Mouse (Mus musculus) neural tube, embryonic 15.5 days (tissue): ENCODE measurements around the gene Nfib. TPM values are rescaled to one million over a fixed set of nuclear protein-coding genes. Genes with fewer than 3 reads are reported as not detected.

Source experiments
- ATAC-seq: fragments of 200-750 bp; cut with Nextera tagmentation; 2 replicates; pipeline ENCODE4 v1.8.0; 2017; ENCODE audit warnings: mild to moderate bottlenecking, moderate TSS enrichment, moderate library complexity; ENCODE audit not compliant: low FRiP score
- H3K27ac ChIP-seq: fragments of 300-500 bp; sonication (generic); replicated peaks from 2 replicates; pipeline ENCODE4 v1.5.1; 2015; ENCODE audit warnings: mild to moderate bottlenecking, inconsistent platforms
- H3K27me3 ChIP-seq: fragments of 300-500 bp; sonication (generic); replicated peaks from 2 replicates; pipeline ENCODE4 v1.6.1; 2015; ENCODE audit warnings: inconsistent platforms
- H3K36me3 ChIP-seq: fragments of 300-500 bp; sonication (generic); 2 replicates; pipeline ENCODE4 v1.6.1; 2015; ENCODE audit warnings: inconsistent platforms
- H3K4me1 ChIP-seq: fragments of 300-500 bp; sonication (generic); 2 replicates; pipeline ENCODE4 v1.6.1; 2015; ENCODE audit warnings: inconsistent platforms
- H3K4me2 ChIP-seq: fragments of 300-500 bp; sonication (generic); 2 replicates; pipeline ENCODE4 v1.6.1; 2015; ENCODE audit warnings: inconsistent platforms, mild to moderate bottlenecking, moderate library complexity
- H3K4me3 ChIP-seq: fragments of 300-500 bp; sonication (generic); replicated peaks from 2 replicates; pipeline ENCODE4 v1.5.1; 2015; ENCODE audit warnings: mild to moderate bottlenecking, inconsistent platforms
- H3K9ac ChIP-seq: fragments of 300-500 bp; sonication (generic); replicated peaks from 2 replicates; pipeline ENCODE4 v1.6.1; 2015; ENCODE audit warnings: mild to moderate bottlenecking, inconsistent platforms
- H3K9me3 ChIP-seq: fragments of 300-500 bp; sonication (generic); replicated peaks from 2 replicates; pipeline ENCODE4 v1.6.1; 2016; ENCODE audit warnings: inconsistent platforms
- WGBS: fragments of 180-500 bp; shearing (Covaris S2); methylation state at CpG from one replicate; pipeline ENCODE4 v1.1.7; 2015; ENCODE audit warnings: mixed read lengths; 5-methylcytosine and 5-hydroxymethylcytosine counted together
- polyA plus RNA-seq: library from polyadenylated mRNA; unstranded; fragments of >200 nt; fragmentation: Nextera tagmentation; extraction: Ambion mirVana; gene quantifications from 2 replicates; pipeline ENCODE4 v1.2.1, GENCODE M21; 2015

Nfib gene
- polyA plus RNA-seq, 1 experiment from 2014 or later, result 58.4 TPM

- Histone ChIP-seq H3K27ac (no peak overlapping the region; the same call in 1 of the 2 replicates), H3K27me3 (0 out of 2 replicates have a peak, but pooled peaks cover 5% of the 10 kb centered on the region), H3K4me2 (no peak overlapping the region), H3K36me3 (no peaks in the 10 kb centered on the region), H3K4me3 (no peak overlapping the region), H3K9ac (no peak overlapping the region), H3K9me3 (no peaks in the 10 kb centered on the region), H3K4me1 (peaks cover 22% of the 10 kb centered on the region)
- WGBS, result 30% methylated on average over 2 of the region's 2 CpGs
- ATAC-seq, result no peak
Measured at GRCm38 (mm10) chr4:82706012-82706411, 462 bp upstream of the Nfib start.

DNA sequence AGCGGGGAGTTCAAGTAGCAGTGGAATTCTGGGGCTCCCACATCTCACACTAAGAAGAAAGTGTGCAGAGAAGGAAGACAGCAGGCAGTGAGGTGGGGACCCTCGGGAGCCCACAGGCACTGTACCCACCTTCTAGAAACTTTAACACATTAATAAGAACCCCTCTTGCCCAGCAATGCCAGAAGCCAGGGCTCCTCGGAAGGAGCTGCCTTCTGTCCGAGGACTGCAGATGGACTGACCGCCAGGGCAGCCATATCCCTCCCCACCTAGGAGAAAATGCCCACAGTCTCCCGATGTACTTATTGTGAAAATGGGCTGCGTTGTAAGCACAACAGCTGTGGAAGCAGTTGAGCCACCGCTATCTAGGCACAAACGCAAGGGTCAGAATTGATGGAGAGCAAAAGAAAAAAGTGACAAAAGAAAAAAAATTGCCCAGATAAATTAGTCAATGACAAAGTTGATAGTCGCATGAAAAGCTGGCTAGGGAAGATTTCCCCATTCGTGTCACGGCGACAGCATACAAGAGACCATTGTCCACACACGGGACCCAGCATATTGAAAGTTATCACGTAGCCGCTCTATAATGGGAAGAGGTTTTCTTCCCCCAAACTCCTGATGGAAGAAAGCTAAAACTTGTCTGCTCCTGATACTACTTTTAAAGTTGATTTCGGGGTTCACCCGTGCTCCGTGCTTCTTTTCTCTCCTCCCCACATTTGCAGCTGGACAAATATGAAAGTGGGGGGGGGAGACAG is 1.3 kb downstream of the Nfib start:
- H3K9me3 ChIP-seq, result no peaks in the 10 kb centered on the region
- H3K4me2 ChIP-seq, result peak overlapping the region; percentile 38
- H3K4me3 ChIP-seq, result peak overlapping the region; percentile 3; the same call in 1 of the 2 replicates
- H3K36me3 ChIP-seq, result no peaks in the 10 kb centered on the region
- peaks cover 27% of the 10 kb centered on the region for H3K4me1 ChIP-seq
- 37% methylated on average over 19 of the region's 19 CpGs for WGBS
- no peak for ATAC-seq
- H3K9ac ChIP-seq, result no peak overlapping the region
- peak overlapping the region; percentile 56 for H3K27ac ChIP-seq
- 0 out of 2 replicates have a peak, but pooled peaks cover 5% of the 10 kb centered on the region for H3K27me3 ChIP-seq

DNA sequence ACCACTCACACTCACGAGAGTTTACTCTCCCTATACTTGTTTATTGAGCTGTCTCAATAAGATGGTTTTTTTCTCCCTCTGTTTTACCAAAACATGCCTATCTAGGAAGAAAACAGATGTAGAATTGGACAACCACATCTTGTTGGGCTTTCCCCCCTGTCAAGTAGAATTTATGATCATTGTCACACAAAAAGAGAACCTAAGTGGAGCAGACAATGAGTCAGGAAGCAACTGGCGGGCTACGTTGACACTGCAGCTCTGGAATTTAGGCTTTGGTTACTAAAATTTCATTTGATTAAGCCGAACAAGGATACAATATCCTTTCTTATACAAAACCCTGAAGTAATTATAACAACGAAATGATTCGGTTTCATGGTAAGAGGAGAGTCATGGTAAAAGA is 2.7 kb downstream of the Nfib start:
- Histone ChIP-seq H3K27ac (no peak overlapping the region), H3K9me3 (no peaks in the 10 kb centered on the region), H3K9ac (no peak overlapping the region), H3K4me3 (no peak overlapping the region), H3K36me3 (no peaks in the 10 kb centered on the region), H3K4me1 (peaks cover 27% of the 10 kb centered on the region), H3K27me3 (0 out of 2 replicates have a peak, but pooled peaks cover 5% of the 10 kb centered on the region), H3K4me2 (no peak overlapping the region)
- ATAC-seq, result no peak
- WGBS, result 49% methylated on average over 6 of the region's 6 CpGs

DNA sequence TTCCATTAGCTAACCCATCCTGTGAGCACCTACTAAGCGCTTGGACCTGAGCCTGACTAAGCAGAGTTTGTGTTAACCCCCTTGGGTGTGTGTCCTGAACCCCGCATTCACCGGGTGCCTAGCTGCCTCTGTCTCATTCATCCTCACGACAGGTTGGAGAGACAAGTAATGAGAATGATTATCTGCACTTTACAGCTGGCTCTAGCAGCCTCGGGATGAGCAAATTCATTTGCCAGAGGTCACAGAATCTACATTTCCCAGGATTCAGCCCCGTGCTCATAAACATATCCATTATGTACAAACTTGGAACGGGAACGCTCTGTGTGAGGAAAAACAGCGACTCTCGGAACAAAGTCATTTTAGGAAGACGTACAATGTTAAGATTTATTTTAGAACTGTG is 6.0 kb downstream of the Nfib start:
- 0 out of 2 replicates have a peak overlapping the region, but pooled peaks have one; percentile 5 for H3K4me2 ChIP-seq
- H3K9me3 ChIP-seq, result no peaks in the 10 kb centered on the region
- H3K27ac ChIP-seq, result no peak overlapping the region
- H3K4me3 ChIP-seq, result no peak overlapping the region
- WGBS, result 47% methylated on average over 11 of the region's 11 CpGs
- H3K27me3 ChIP-seq, result no peaks in the 10 kb centered on the region
- H3K36me3 ChIP-seq, result no peaks in the 10 kb centered on the region
- H3K4me1 ChIP-seq, result peaks cover 10% of the 10 kb centered on the region
- no peak for ATAC-seq
- no peak overlapping the region for H3K9ac ChIP-seq

GRCm38 (mm10) chr4:82698616-82699015 is 6.9 kb downstream of the Nfib start:
- Histone ChIP-seq H3K27me3 (no peaks in the 10 kb centered on the region), H3K9ac (no peak overlapping the region), H3K4me3 (no peak overlapping the region), H3K27ac (no peak overlapping the region), H3K9me3 (no peaks in the 10 kb centered on the region), H3K4me2 (no peak overlapping the region), H3K4me1 (peaks cover 5% of the 10 kb centered on the region; the same call in 1 of the 2 replicates), H3K36me3 (no peaks in the 10 kb centered on the region)
- ATAC-seq, result no peak
- WGBS, result 82% methylated on average over 12 of the region's 12 CpGs

DNA sequence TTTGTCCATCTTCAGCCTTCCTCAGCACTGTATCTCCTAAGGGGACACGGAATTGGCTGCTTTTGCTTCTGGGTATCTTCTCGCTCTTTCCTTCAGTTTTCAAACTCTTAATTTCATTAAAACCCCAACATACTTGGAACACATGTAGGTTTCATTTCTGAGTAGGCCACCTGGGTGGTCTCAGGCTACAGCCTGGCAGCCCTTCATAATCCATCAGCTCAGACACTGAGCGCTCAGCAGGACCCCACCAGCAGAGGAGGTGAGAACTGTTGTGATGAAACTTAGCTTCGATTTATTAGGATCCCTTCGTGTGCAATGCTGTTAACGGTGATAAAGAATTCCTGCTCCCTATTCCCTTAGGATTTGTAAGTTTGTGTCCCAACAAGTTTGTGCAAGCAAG is 8.4 kb downstream of the Nfib start:
- WGBS, result 63% methylated on average over 6 of the region's 6 CpGs
- no peaks in the 10 kb centered on the region for H3K36me3 ChIP-seq
- no peak for ATAC-seq
- H3K4me3 ChIP-seq, result no peak overlapping the region
- H3K9me3 ChIP-seq, result no peaks in the 10 kb centered on the region
- peaks cover 5% of the 10 kb centered on the region; the same call in 1 of the 2 replicates for H3K4me1 ChIP-seq
- no peak overlapping the region for H3K4me2 ChIP-seq
- H3K27me3 ChIP-seq, result no peaks in the 10 kb centered on the region
- no peak overlapping the region for H3K9ac ChIP-seq
- no peak overlapping the region for H3K27ac ChIP-seq

- Histone ChIP-seq H3K4me1 (peaks cover 8% of the 10 kb centered on the region), H3K9ac (no peak overlapping the region), H3K4me3 (no peak overlapping the region), H3K27ac (no peak overlapping the region), H3K36me3 (no peaks in the 10 kb centered on the region), H3K4me2 (no peak overlapping the region), H3K27me3 (no peaks in the 10 kb centered on the region), H3K9me3 (no peaks in the 10 kb centered on the region)
- ATAC-seq, result no peak
- WGBS, result 65% methylated on average over 5 of the region's 5 CpGs
Measured at GRCm38 (mm10) chr4:82695760-82696501, 9.6 kb downstream of the Nfib start.

- Histone ChIP-seq H3K9me3 (no peaks in the 10 kb centered on the region), H3K4me1 (peaks cover 12% of the 10 kb centered on the region), H3K36me3 (no peaks in the 10 kb centered on the region), H3K4me2 (no peak overlapping the region), H3K27me3 (no peaks in the 10 kb centered on the region), H3K4me3 (no peak overlapping the region), H3K27ac (no peak overlapping the region), H3K9ac (no peak overlapping the region)
- WGBS, result 36% methylated on average over 3 of the region's 3 CpGs
- no peak for ATAC-seq
Measured at GRCm38 (mm10) chr4:82692009-82692326, 13.6 kb downstream of the Nfib start.

DNA sequence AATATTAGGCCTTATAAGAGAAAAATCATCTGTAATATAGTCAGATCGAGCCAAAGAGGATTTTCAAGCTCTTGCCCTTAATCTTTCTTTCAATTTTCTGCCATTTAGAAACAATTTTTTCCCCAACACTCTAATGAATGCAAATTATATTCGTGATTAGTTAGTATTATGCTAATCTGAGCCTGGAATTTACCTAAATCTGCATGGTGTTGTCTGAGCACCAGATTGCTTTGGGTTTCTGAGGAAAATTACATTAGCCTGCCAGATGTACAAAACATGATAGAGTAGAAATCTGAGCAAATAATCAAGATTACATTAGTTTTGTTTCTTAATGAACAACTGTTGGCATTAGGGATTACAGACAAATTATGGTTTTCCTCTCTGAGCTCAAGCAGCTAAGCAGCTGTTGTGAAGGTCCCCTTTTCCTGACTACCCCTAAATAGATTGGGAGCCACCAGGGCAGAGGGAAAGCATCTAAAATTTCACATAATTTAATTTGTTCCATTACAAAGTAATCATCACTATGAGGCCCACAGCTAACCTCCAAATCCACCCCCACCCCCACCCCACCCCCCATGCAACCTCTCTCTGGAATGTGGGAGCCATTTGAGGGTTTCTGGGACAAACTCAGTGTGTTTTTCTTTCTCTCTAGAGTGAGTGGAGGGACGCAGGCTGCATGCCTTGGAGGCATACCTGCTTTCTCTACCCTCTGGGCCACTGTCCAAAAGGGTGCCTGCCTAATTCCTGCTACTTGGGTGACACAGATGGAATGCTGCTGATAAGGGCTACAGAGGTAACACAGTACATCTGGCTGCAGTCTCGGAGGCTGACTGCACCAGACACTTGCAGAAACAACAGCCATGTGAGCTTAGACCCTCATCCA is 14.2 kb downstream of the Nfib start:
- 44% methylated on average over 4 of the region's 4 CpGs for WGBS
- Histone ChIP-seq H3K4me1 (peaks cover 12% of the 10 kb centered on the region), H3K9me3 (no peaks in the 10 kb centered on the region), H3K27me3 (no peaks in the 10 kb centered on the region), H3K4me3 (no peak overlapping the region), H3K9ac (no peak overlapping the region), H3K36me3 (no peaks in the 10 kb centered on the region), H3K4me2 (no peak overlapping the region), H3K27ac (0 out of 2 replicates have a peak overlapping the region, but pooled peaks have one; percentile 30)
- no peak for ATAC-seq

DNA sequence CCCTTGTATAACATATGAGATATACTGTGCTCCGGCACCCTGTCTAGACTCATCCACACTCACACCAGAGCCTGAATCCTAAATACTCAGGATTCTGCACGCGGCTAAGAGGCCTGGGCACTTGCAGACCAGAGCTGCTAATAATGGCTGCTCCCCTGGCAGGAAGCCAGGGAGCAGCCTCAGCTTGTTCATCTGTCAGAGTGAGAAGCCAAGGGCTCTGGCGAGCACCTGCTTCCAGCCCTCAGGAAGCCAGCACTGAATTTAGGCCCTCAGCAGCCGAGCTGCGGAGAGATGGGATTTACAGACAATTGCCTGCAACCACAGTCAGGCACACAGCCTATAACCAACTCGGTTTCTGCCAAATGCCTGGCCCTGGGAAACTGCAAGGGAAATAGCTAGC is 15.3 kb downstream of the Nfib start:
- Histone ChIP-seq H3K9ac (no peak overlapping the region), H3K4me1 (peaks cover 12% of the 10 kb centered on the region), H3K4me3 (no peak overlapping the region), H3K4me2 (no peak overlapping the region), H3K27ac (peak overlapping the region; percentile 46; the same call in 1 of the 2 replicates), H3K36me3 (no peaks in the 10 kb centered on the region), H3K9me3 (no peaks in the 10 kb centered on the region), H3K27me3 (no peaks in the 10 kb centered on the region)
- ATAC-seq, result peak; percentile 83
- WGBS, result 27% methylated on average over 7 of the region's 7 CpGs

DNA sequence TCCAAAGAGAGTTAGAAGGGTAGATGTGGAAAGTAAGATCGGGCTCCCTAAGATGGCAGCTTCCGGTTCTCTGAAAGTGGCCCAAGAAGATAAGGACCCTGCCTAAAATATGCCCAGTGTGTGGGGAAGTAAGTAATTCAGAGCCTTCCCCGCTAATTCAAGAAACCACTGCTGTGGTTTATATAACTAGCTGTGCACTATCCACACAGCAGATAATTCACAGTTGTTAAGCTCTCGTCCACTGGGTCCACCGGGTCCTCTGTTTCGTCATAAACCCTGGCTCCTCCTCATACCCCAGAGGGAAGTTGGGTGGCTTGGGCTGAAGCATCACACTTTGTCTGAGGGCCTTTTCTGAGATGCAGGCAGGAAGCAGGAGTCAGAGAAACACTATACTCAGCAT is 19.5 kb downstream of the Nfib start:
- 89% methylated on average over 6 of the region's 6 CpGs for WGBS
- Histone ChIP-seq H3K4me3 (no peak overlapping the region), H3K4me2 (no peak overlapping the region), H3K36me3 (no peaks in the 10 kb centered on the region), H3K27me3 (no peaks in the 10 kb centered on the region), H3K27ac (no peak overlapping the region), H3K4me1 (0 out of 2 replicates have a peak, but pooled peaks cover 9% of the 10 kb centered on the region), H3K9me3 (no peaks in the 10 kb centered on the region), H3K9ac (no peak overlapping the region)
- no peak for ATAC-seq
